Mouse (Mus musculus) olfactory bulb, adult 2 months (tissue): ENCODE data around the gene Rsu1.

Experiments used
- CTCF ChIP-seq: fragments of 200-500 bp; IDR thresholded peaks from 2 replicates; pipeline ENCODE4 v1.5.1; 2012; ENCODE audit warnings: low read depth, mild to moderate bottlenecking, low read length, moderate library complexity; ENCODE audit not compliant: insufficient read depth
- POLR2A ChIP-seq: fragments of 200-500 bp; IDR thresholded peaks from 2 replicates; pipeline ENCODE4 v1.6.1; 2012; ENCODE audit warnings: mild to moderate bottlenecking, low read depth, low read length, moderate library complexity; ENCODE audit not compliant: insufficient read depth

DNA sequence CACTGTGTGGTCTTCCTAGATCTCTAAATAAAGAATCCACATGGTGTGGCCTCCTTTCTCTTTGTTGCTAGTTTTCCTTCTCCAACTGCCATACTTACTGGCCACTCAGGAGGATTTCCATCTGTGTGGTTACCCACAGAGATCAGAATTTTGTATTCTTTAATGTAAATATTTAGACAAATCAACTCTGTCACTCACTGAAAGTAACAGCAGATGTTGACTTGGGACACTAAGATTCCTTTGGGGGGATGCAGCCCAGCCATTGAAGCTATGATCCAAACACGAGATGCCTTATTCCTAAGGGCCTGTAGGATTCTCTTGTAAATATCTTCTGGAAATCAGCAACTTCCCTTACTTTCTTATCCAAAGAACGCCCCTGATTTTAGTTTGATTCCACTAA lies 136.3 kb downstream of the Rsu1 start:
- TF ChIP-seq CTCF (no peak), POLR2A (no peak)
